Mouse (Mus musculus) MEL (cell line): Measurements from ENCODE around the gene Ppp2r5d.
A peak's percentile ranks its signal among the peaks of the same experiment; 100 is the strongest.

Source experiments
- CTCF ChIP-seq, 3 experiments: IDR thresholded peaks in 2 of 3; conservative IDR thresholded peaks in 1 of 3; 2 replicates each; pipeline ENCODE4 v1.5.1; 2011 to 2012; ENCODE audit warnings: low read length in 3 of 3, low read depth in 2 of 3, mild to moderate bottlenecking in 2 of 3, improper control_type of control experiment in 1 of 3, inconsistent platforms in 1 of 3, mixed read lengths in 1 of 3, moderate library complexity in 1 of 3; ENCODE audit not compliant: control insufficient read depth in 1 of 3, insufficient read depth in 1 of 3, poor library complexity in 1 of 3, severe bottlenecking in 1 of 3
- MAZ ChIP-seq: IDR thresholded peaks from 2 replicates; pipeline ENCODE4 v1.6.1; 2012; ENCODE audit warnings: low read depth, mild to moderate bottlenecking, inconsistent platforms, low read length, improper control_type of control experiment
- POLR2AphosphoS2 ChIP-seq: IDR thresholded peaks from 2 replicates; pipeline ENCODE4 v1.6.1; 2011; ENCODE audit warnings: low read length, improper control_type of control experiment
- RAD21 ChIP-seq: IDR thresholded peaks from 2 replicates; pipeline ENCODE4 v1.6.1; 2011; ENCODE audit warnings: mild to moderate bottlenecking, low read depth, low read length, improper control_type of control experiment
- SIN3A ChIP-seq: IDR thresholded peaks from 2 replicates; pipeline ENCODE4 v1.6.1; 2012; ENCODE audit warnings: low read length, improper control_type of control experiment, inconsistent platforms
- UBTF ChIP-seq: IDR thresholded peaks from 2 replicates; pipeline ENCODE4 v1.6.1; 2012; ENCODE audit warnings: low read depth, mild to moderate bottlenecking, inconsistent platforms, low read length, improper control_type of control experiment, moderate library complexity, borderline replicate concordance; ENCODE audit not compliant: insufficient read depth
- ZNF384 ChIP-seq: IDR thresholded peaks from 2 replicates; pipeline ENCODE4 v1.6.1; 2012; ENCODE audit warnings: low read depth, mild to moderate bottlenecking, inconsistent platforms, low read length, improper control_type of control experiment

DNA sequence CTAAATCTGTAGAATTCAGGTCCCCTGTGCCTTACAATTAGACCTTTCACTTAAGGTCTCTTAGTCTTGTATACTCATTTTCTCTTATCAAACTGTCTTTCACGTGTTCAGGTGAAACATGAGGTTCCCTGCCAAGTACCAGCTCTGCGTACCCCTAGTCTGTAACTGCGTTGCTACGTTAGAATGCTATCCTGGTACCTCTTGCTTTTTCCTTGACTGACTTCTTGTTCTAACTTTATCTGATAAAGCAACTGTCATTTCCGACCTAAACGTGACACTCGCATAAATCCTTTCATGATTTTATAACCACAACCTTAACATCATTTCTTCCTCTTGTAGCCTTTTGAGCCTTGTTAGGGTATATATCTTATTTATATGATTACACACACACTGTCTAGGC, 7.5 kb upstream of the Ppp2r5d start:
- peak; percentile 81 for TF ChIP-seq SIN3A
- TF ChIP-seq POLR2AphosphoS2: no peak
- TF ChIP-seq ZNF384: no peak
- TF ChIP-seq CTCF (IDR thresholded peaks at IDR 0.05 in 2 of 3, conservative IDR thresholded peaks at IDR 0.05 in 1 of 3; ENCODE audit: control insufficient read depth in 1 of 3, insufficient read depth in 1 of 3, low read depth in 2 of 3, low read length in 3 of 3, poor library complexity in 1 of 3, severe bottlenecking in 1 of 3): no peak
- TF ChIP-seq UBTF: no peak
- TF ChIP-seq MAZ: no peak
- no peak for TF ChIP-seq RAD21
